Mouse (Mus musculus) stomach, postnatal 0 days (tissue): Measurements from ENCODE around the gene Bloc1s4.

Experiments used
- CTCF ChIP-seq: IDR thresholded peaks from 2 replicates; pipeline ENCODE4 v1.5.1; 2016; ENCODE audit warnings: antibody characterized with exemption, low read depth, mild to moderate bottlenecking, moderate library complexity
- EP300 ChIP-seq: optimal IDR thresholded peaks from 2 replicates; pipeline ENCODE3; 2016; ENCODE audit warnings: antibody characterized with exemption

GRCm38 (mm10) chr5:36775317-36775716 is 26.9 kb upstream of the Bloc1s4 start:
- TF ChIP-seq CTCF = no peak
- no peak for TF ChIP-seq EP300
